Mouse (Mus musculus): Measurements from ENCODE around the gene Taf7l. TPM values are rescaled to one million over a fixed set of nuclear protein-coding genes. Genes with fewer than 3 reads are reported as not detected.

The Taf7l gene
- polyA plus RNA-seq (2014; fragmentation: Nextera tagmentation; extraction: Ambion mirVana) = not detected in 2 replicates

DNA sequence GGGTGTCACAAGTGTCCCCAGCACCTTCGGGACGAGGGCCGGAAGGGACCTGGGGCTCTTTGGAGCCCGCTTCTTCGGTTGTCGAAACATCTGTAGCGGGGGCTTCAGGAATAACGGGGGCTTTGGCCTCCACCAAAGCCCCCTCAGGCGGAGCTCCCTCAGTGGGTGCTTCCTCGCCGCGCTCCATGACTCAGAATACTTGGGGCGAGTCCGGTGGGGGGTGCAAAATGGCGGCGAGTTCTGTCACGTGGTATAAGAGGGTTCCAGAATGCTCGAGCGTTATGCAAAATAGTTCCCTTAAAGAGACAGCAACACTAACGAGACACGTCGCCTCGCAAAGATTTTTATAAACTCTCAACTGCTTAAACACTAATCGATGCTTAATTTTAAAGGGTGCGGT lies at the start of gene Taf7l:
Taf7l (minus strand) TSS at position 201 of the 400 bp plus-strand sequence.
- WGBS = 86% methylated on average over 25 of the region's 25 CpGs

DNA sequence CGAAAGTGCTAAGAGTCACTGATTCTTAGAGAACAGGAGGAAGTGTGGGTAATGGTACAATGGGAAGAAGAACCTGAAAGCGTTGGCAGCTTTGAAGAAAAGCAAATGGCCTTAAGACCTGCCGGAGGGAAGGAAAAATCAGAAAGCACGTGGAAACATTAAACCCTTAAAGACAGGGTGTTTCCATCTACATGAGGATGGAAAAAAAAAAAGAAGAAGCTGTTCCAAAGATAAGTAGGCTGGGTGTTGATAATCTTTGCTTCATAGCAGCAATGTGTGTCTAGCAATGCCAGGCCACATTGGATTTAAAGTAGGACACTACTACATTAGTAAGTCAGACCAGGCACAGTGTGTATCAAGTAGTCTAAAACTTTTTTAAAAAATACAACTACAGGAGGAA lies 49.0 kb upstream of the Taf7l start:
- DNase-seq (ENCODE audit: low spot score) = no peak
- no peaks in the 10 kb centered on the region for H3K27me3 ChIP-seq (ENCODE audit: control insufficient read depth, insufficient read depth, low read length)
- no peak overlapping the region for H3K27ac ChIP-seq (ENCODE audit: low read depth, low read length)
- no peaks in the 10 kb centered on the region for H3K9me3 ChIP-seq (ENCODE audit: control insufficient read depth, low read length)
- H3K36me3 ChIP-seq (ENCODE audit: control insufficient read depth, insufficient read depth, low read length) = no peaks in the 10 kb centered on the region
- no peaks in the 10 kb centered on the region for H3K4me1 ChIP-seq (ENCODE audit: control insufficient read depth, insufficient read depth, low read length)
- no peak for ATAC-seq (ENCODE audit: insufficient read depth, low FRiP score, low TSS enrichment)
- H3K9ac ChIP-seq (ENCODE audit: low read length) = no peak overlapping the region
- H3K4me3 ChIP-seq (ENCODE audit: low read depth, low read length) = no peak overlapping the region
- whole genome bisulfite sequencing = 89% methylated on average over 4 of the region's 4 CpGs
- H3K4me2 ChIP-seq (ENCODE audit: low read depth) = no peak overlapping the region

More for the DNA sequence above, at the start of gene Taf7l:
- Histone ChIP-seq H3K27me3 (ENCODE audit: control insufficient read depth, insufficient read depth, low read length) (no peaks in the 10 kb centered on the region), H3K9me3 (ENCODE audit: control insufficient read depth, low read length) (peaks cover 2% of the 10 kb centered on the region; the same call in 1 of the 2 replicates), H3K4me2 (ENCODE audit: low read depth) (no peak within 1 kb of the TSS), H3K4me3 (ENCODE audit: low read depth, low read length) (no peak within 1 kb of the TSS), H3K9ac (ENCODE audit: low read length) (no peak within 1 kb of the TSS), H3K27ac (ENCODE audit: low read depth, low read length) (no peak within 1 kb of the TSS), H3K4me1 (ENCODE audit: control insufficient read depth, insufficient read depth, low read length) (no peaks in the 10 kb centered on the region), H3K36me3 (ENCODE audit: control insufficient read depth, insufficient read depth, low read length) (no peaks in the 10 kb centered on the region)
- no peak for DNase-seq (ENCODE audit: low spot score)
- no peak for ATAC-seq (ENCODE audit: insufficient read depth, low FRiP score, low TSS enrichment)

DNA sequence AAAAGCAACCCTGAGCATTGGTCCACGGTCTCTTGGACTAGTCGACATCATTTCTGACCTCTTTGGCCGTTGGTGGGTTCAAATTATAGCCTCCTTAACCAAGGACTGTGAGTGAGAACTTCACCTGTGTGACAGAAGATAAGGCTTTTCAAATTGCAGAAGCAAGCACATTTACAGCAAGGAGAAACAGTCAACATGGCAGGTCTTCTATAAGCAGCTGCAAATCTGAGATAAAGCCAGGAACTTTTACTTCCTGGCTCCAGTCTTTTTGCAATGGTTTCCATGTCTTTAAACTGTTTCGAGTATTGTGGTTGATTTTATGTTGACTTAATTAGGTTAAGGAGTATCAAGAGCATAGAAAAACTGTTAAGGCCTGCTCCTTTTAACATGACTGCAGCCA lies 47.5 kb upstream of the Taf7l start:
- ATAC-seq (ENCODE audit: insufficient read depth, low FRiP score, low TSS enrichment) = no peak
- WGBS = 69% methylated on average over 4 of the region's 4 CpGs
- Histone ChIP-seq H3K27me3 (ENCODE audit: control insufficient read depth, insufficient read depth, low read length) (no peaks in the 10 kb centered on the region), H3K9me3 (ENCODE audit: control insufficient read depth, low read length) (no peaks in the 10 kb centered on the region), H3K4me1 (ENCODE audit: control insufficient read depth, insufficient read depth, low read length) (no peaks in the 10 kb centered on the region), H3K4me3 (ENCODE audit: low read depth, low read length) (no peak overlapping the region), H3K27ac (ENCODE audit: low read depth, low read length) (no peak overlapping the region), H3K36me3 (ENCODE audit: control insufficient read depth, insufficient read depth, low read length) (no peaks in the 10 kb centered on the region), H3K4me2 (ENCODE audit: low read depth) (no peak overlapping the region), H3K9ac (ENCODE audit: low read length) (no peak overlapping the region)
- no peak for DNase-seq (ENCODE audit: low spot score)

DNA sequence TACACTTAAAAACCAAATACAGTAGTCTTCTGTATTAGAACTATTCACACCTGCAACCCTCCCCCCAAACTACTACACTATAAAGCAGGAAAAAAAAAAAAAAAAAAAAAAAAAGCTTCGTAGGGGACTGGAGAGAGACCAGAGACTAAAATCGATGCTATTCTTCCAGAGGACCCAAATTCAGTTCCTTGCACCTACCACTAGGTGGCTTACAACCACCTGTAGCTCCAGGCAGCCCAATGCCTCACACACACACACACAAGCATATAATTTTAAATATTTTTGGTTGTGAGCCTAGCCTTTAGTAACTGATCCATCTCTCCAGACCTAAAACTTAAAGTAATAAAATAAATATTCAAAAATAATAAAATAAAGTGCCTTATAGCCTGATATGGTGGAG lies 33.2 kb upstream of the Taf7l start:
- no peak overlapping the region for H3K27ac ChIP-seq (ENCODE audit: low read depth, low read length)
- WGBS = 48% methylated on average over 2 of the region's 2 CpGs
- H3K27me3 ChIP-seq (ENCODE audit: control insufficient read depth, insufficient read depth, low read length) = no peaks in the 10 kb centered on the region
- DNase-seq (ENCODE audit: low spot score) = no peak
- H3K4me2 ChIP-seq (ENCODE audit: low read depth) = no peak overlapping the region
- no peaks in the 10 kb centered on the region for H3K4me1 ChIP-seq (ENCODE audit: control insufficient read depth, insufficient read depth, low read length)
- no peak for ATAC-seq (ENCODE audit: insufficient read depth, low FRiP score, low TSS enrichment)
- no peak overlapping the region for H3K4me3 ChIP-seq (ENCODE audit: low read depth, low read length)
- H3K9ac ChIP-seq (ENCODE audit: low read length) = no peak overlapping the region
- no peaks in the 10 kb centered on the region for H3K9me3 ChIP-seq (ENCODE audit: control insufficient read depth, low read length)
- H3K36me3 ChIP-seq (ENCODE audit: control insufficient read depth, insufficient read depth, low read length) = no peaks in the 10 kb centered on the region

DNA sequence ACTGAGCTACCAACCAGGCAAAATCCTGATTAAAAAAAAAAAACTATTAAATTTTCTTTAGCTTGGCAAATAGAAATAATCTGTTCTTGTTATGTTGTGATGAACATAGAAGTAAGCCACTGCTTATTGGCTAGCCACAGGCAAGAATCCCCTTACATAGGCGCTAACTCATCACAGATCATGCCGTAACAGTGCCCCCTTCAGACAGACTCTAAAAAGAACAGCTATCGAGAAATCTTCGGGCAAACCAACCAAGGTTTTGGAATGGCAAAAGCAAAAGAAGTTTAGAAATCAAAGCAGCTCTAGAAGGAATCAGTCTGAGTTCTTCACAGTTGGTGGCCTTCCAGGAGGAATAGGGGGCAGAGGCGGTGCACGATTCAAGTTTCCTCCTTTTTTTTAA lies 31.7 kb upstream of the Taf7l start:
- DNase-seq (ENCODE audit: low spot score) = no peak
- no peaks in the 10 kb centered on the region for H3K27me3 ChIP-seq (ENCODE audit: control insufficient read depth, insufficient read depth, low read length)
- no peak overlapping the region for H3K4me3 ChIP-seq (ENCODE audit: low read depth, low read length)
- H3K36me3 ChIP-seq (ENCODE audit: control insufficient read depth, insufficient read depth, low read length) = no peaks in the 10 kb centered on the region
- 63% methylated on average over 6 of the region's 6 CpGs for WGBS
- H3K9ac ChIP-seq (ENCODE audit: low read length) = no peak overlapping the region
- no peak for ATAC-seq (ENCODE audit: insufficient read depth, low FRiP score, low TSS enrichment)
- H3K4me2 ChIP-seq (ENCODE audit: low read depth) = no peak overlapping the region
- H3K27ac ChIP-seq (ENCODE audit: low read depth, low read length) = no peak overlapping the region
- H3K9me3 ChIP-seq (ENCODE audit: control insufficient read depth, low read length) = no peaks in the 10 kb centered on the region
- no peaks in the 10 kb centered on the region for H3K4me1 ChIP-seq (ENCODE audit: control insufficient read depth, insufficient read depth, low read length)

DNA sequence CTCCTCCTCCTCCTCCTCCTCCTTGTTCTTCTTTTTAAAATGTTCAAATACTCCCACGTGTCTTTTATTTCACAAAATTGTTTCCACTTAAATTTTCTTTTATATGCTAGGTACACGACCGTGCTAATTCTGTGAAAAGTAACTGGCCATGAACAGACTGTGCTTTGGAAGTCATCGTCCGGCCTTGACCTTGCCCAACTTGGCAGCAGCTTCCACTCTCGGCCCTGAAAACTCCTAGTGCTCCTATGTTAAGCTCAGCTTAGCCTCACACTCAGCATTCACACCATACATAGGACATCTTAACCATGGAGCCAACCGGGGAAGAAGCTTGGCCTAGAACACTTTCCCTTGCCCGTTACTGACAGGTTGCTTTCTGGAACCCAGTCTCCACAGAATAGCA lies 24.4 kb upstream of the Taf7l start:
- ATAC-seq (ENCODE audit: insufficient read depth, low FRiP score, low TSS enrichment) = no peak
- 86% methylated on average over 8 of the region's 8 CpGs for WGBS
- Histone ChIP-seq H3K27ac (ENCODE audit: low read depth, low read length) (no peak overlapping the region), H3K4me1 (ENCODE audit: control insufficient read depth, insufficient read depth, low read length) (no peaks in the 10 kb centered on the region), H3K9me3 (ENCODE audit: control insufficient read depth, low read length) (no peaks in the 10 kb centered on the region), H3K27me3 (ENCODE audit: control insufficient read depth, insufficient read depth, low read length) (no peaks in the 10 kb centered on the region), H3K36me3 (ENCODE audit: control insufficient read depth, insufficient read depth, low read length) (no peaks in the 10 kb centered on the region), H3K4me3 (ENCODE audit: low read depth, low read length) (no peak overlapping the region), H3K9ac (ENCODE audit: low read length) (no peak overlapping the region), H3K4me2 (ENCODE audit: low read depth) (no peak overlapping the region)
- no peak for DNase-seq (ENCODE audit: low spot score)

DNA sequence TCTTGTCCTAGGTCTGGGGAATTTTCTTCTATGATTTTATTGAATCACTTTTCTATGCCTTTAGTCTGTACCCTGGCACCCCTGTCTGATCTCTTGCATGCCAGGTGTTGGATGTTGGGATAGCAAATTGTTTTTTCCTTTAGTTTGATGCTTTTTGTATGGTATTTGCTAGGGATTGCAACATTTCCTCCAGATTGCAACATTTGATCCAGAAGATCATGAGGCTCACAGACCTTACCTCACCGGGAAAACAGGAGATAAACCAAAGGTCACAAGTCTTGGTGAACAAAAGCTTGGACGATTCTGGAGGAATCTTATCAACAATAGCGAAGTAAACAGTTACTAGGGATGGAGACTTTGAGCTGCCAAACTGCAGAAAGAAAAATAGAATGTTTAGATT lies 5.4 kb upstream of the Taf7l start:
- H3K36me3 ChIP-seq (ENCODE audit: control insufficient read depth, insufficient read depth, low read length) = no peaks in the 10 kb centered on the region
- WGBS = 77% methylated on average over 3 of the region's 3 CpGs

DNA sequence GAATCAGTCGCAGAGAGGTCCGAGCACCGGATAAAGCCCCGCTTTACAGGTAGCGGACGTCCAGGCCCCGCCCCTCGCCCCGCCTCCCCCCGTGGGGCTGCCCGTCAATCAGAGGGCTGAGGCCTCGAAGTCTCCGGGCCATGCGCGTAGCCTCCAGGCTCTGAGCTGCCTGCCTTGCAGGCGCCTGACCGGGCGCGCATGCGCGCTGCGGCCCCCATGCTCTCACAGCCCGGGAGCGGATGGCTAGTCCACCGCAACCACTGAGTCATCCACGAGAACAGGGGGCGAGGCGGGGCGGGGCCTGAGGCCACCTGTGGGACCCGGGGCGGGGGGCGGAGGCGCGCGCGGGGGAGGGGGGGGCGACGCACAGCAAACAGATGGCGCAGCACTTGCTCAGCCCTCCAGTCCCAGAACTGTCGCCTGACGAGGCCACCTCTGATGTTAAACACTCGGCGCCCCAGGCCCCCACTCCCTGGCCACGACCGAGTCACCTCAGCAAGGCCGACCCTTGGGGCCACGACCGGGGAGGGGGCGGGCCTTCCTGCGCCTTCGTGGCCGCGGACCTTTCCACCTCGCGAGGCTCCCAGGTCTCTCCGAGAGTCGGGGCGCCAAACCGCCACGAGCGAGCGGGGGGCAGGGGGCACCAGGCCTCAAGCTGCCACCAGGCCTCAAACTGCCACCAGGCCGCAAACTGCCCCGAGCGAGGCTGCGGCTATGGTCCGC lies 1.1 kb downstream of the Taf7l start:
- WGBS = 63% methylated on average over 32 of the region's 67 CpGs
- peaks cover 2% of the 10 kb centered on the region; the same call in 1 of the 2 replicates for H3K9me3 ChIP-seq (ENCODE audit: control insufficient read depth, low read length)
- no peak overlapping the region for H3K27ac ChIP-seq (ENCODE audit: low read depth, low read length)
- no peaks in the 10 kb centered on the region for H3K36me3 ChIP-seq (ENCODE audit: control insufficient read depth, insufficient read depth, low read length)
- no peak overlapping the region for H3K4me2 ChIP-seq (ENCODE audit: low read depth)
- H3K4me1 ChIP-seq (ENCODE audit: control insufficient read depth, insufficient read depth, low read length) = no peaks in the 10 kb centered on the region
- DNase-seq (ENCODE audit: low spot score) (peak; percentile 16), ATAC-seq (ENCODE audit: insufficient read depth, low FRiP score, low TSS enrichment) (no peak)
- H3K4me3 ChIP-seq (ENCODE audit: low read depth, low read length) = no peak overlapping the region
- H3K27me3 ChIP-seq (ENCODE audit: control insufficient read depth, insufficient read depth, low read length) = no peaks in the 10 kb centered on the region
- no peak overlapping the region for H3K9ac ChIP-seq (ENCODE audit: low read length)

More for the DNA sequence above, 5.4 kb upstream of the Taf7l start:
- H3K9ac ChIP-seq (ENCODE audit: low read length) = no peak overlapping the region
- no peak overlapping the region for H3K27ac ChIP-seq (ENCODE audit: low read depth, low read length)
- no peak for DNase-seq (ENCODE audit: low spot score)
- H3K4me1 ChIP-seq (ENCODE audit: control insufficient read depth, insufficient read depth, low read length) = no peaks in the 10 kb centered on the region
- H3K4me2 ChIP-seq (ENCODE audit: low read depth) = no peak overlapping the region
- ATAC-seq (ENCODE audit: insufficient read depth, low FRiP score, low TSS enrichment) = no peak
- H3K9me3 ChIP-seq (ENCODE audit: control insufficient read depth, low read length) = no peaks in the 10 kb centered on the region
- H3K27me3 ChIP-seq (ENCODE audit: control insufficient read depth, insufficient read depth, low read length) = no peaks in the 10 kb centered on the region
- H3K4me3 ChIP-seq (ENCODE audit: low read depth, low read length) = no peak overlapping the region

DNA sequence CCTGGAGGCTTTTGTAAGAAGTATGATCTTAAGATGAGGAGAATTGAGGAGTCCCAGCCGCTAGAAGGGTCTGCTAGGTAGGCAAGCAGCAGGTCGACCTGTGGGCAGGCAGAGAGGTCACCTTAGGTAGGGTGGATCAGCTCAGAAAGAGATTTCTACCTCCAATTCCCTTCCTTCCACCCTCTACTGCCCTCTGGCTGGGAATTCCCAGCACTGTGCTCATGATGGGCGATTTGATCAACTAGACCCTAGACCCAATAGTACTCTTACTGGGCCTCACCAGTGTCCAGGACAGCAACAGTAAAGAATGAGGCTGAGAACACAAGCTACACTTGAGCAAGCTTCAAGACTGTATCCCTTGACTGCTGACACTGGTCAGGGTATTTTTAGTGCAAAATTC lies 49.0 kb downstream of the Taf7l start:
- Histone ChIP-seq H3K9me3 (ENCODE audit: control insufficient read depth, low read length) (no peaks in the 10 kb centered on the region), H3K4me3 (ENCODE audit: low read depth, low read length) (no peak overlapping the region), H3K27me3 (ENCODE audit: control insufficient read depth, insufficient read depth, low read length) (no peaks in the 10 kb centered on the region), H3K4me2 (ENCODE audit: low read depth) (no peak overlapping the region), H3K9ac (ENCODE audit: low read length) (no peak overlapping the region), H3K27ac (ENCODE audit: low read depth, low read length) (no peak overlapping the region), H3K4me1 (ENCODE audit: control insufficient read depth, insufficient read depth, low read length) (no peaks in the 10 kb centered on the region), H3K36me3 (ENCODE audit: control insufficient read depth, insufficient read depth, low read length) (no peaks in the 10 kb centered on the region)
- ATAC-seq (ENCODE audit: insufficient read depth, low FRiP score, low TSS enrichment) = no peak
- 67% methylated on average over 3 of the region's 3 CpGs for WGBS
- DNase-seq (ENCODE audit: low spot score) = no peak

Measured in neural tube, embryonic 11.5 days (tissue).